Mouse (Mus musculus) embryonic facial prominence, embryonic 15.5 days (tissue): ENCODE measurements around the gene Epb41l2. TPM values are rescaled to one million over a fixed set of nuclear protein-coding genes. Genes with fewer than 3 reads are reported as not detected.

Experiments
- ATAC-seq: fragments of 200-750 bp; cut with Nextera tagmentation; 2 replicates; pipeline ENCODE4 v1.8.0; 2017; ENCODE audit warnings: low read depth, moderate TSS enrichment; ENCODE audit not compliant: insufficient number of reproducible peaks, low FRiP score, low TSS enrichment
- H3K27ac ChIP-seq: fragments of 300-500 bp; sonication (generic); replicated peaks from 2 replicates; pipeline ENCODE4 v1.5.1; 2015; ENCODE audit warnings: mild to moderate bottlenecking, inconsistent platforms
- H3K27me3 ChIP-seq: fragments of 300-500 bp; sonication (generic); 2 replicates; pipeline ENCODE4 v1.6.1; 2015; ENCODE audit warnings: inconsistent platforms
- H3K36me3 ChIP-seq: fragments of 300-500 bp; sonication (generic); 2 replicates; pipeline ENCODE4 v1.6.1; 2015; ENCODE audit warnings: mild to moderate bottlenecking, inconsistent platforms
- H3K4me1 ChIP-seq: fragments of 300-500 bp; sonication (generic); 2 replicates; pipeline ENCODE4 v1.6.1; 2015; ENCODE audit warnings: inconsistent platforms
- H3K4me2 ChIP-seq: fragments of 300-500 bp; sonication (generic); replicated peaks from 2 replicates; pipeline ENCODE4 v1.6.1; 2015; ENCODE audit warnings: mild to moderate bottlenecking, inconsistent platforms
- H3K4me3 ChIP-seq: fragments of 300-500 bp; sonication (generic); replicated peaks from 2 replicates; pipeline ENCODE4 v1.5.1; 2015; ENCODE audit warnings: mild to moderate bottlenecking, inconsistent platforms
- H3K9ac ChIP-seq: fragments of 300-500 bp; sonication (generic); 2 replicates; pipeline ENCODE4 v1.6.1; 2015; ENCODE audit warnings: inconsistent platforms
- H3K9me3 ChIP-seq: fragments of 300-500 bp; sonication (generic); replicated peaks from 2 replicates; pipeline ENCODE4 v1.6.1; 2016; ENCODE audit warnings: inconsistent platforms
- WGBS: fragments of 180-500 bp; shearing (Covaris S2); methylation state at CpG from one replicate; pipeline ENCODE4 v1.1.7; 2015; 5-methylcytosine and 5-hydroxymethylcytosine counted together
- polyA plus RNA-seq: library from polyadenylated mRNA; unstranded; fragments of >200 nt; fragmentation: Nextera tagmentation; extraction: Ambion mirVana; gene quantifications from 2 replicates; pipeline ENCODE4 v1.2.1, GENCODE M21; 2015

Epb41l2 gene
- polyA plus RNA-seq, 1 experiment from 2014 or later: 78.9 TPM

GRCm38 (mm10) chr10:25426814-25427213, 67.2 kb downstream of the Epb41l2 start:
- H3K36me3 ChIP-seq: no peaks in the 10 kb centered on the region
- 26% methylated on average over 4 of the region's 4 CpGs for WGBS
- H3K4me1 ChIP-seq: peaks cover 26% of the 10 kb centered on the region
- H3K9me3 ChIP-seq: no peaks in the 10 kb centered on the region
- H3K4me2 ChIP-seq: no peak overlapping the region
- no peak overlapping the region for H3K27ac ChIP-seq
- no peak for ATAC-seq
- H3K4me3 ChIP-seq: no peak overlapping the region
- H3K27me3 ChIP-seq: no peaks in the 10 kb centered on the region
- H3K9ac ChIP-seq: no peak overlapping the region

DNA sequence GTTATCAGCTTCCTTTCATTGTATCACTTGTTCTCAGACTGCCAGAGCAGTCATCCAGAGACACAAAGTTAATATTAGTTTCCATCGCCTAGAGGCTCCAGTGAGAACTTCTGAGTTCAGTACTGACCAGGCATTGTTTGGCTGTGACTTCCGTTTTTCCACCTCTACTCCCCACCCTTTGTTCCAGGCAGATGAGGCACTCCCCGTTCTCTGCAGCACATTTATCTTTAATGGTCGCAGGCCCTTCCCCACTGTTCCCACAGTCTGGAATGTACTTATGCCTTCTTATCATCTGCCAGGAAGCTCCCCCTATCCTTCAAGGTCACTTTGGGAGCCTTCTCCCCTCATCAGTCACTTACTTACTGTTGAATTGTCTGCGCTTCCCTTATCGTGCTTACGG, 67.9 kb downstream of the Epb41l2 start:
- H3K4me1 ChIP-seq: peaks cover 33% of the 10 kb centered on the region
- H3K9ac ChIP-seq: no peak overlapping the region
- 64% methylated on average over 7 of the region's 7 CpGs for WGBS
- H3K4me3 ChIP-seq: no peak overlapping the region
- H3K9me3 ChIP-seq: no peaks in the 10 kb centered on the region
- H3K4me2 ChIP-seq: no peak overlapping the region
- no peak for ATAC-seq
- no peaks in the 10 kb centered on the region for H3K36me3 ChIP-seq
- H3K27me3 ChIP-seq: no peaks in the 10 kb centered on the region
- H3K27ac ChIP-seq: 0 out of 2 replicates have a peak overlapping the region, but pooled peaks have one; percentile 25

GRCm38 (mm10) chr10:25428658-25429057, 69.1 kb downstream of the Epb41l2 start:
- no peak for ATAC-seq
- no peaks in the 10 kb centered on the region for H3K9me3 ChIP-seq
- H3K4me1 ChIP-seq: peaks cover 41% of the 10 kb centered on the region
- no peak overlapping the region for H3K27ac ChIP-seq
- H3K4me2 ChIP-seq: no peak overlapping the region
- H3K9ac ChIP-seq: no peak overlapping the region
- H3K36me3 ChIP-seq: no peaks in the 10 kb centered on the region
- H3K4me3 ChIP-seq: no peak overlapping the region
- H3K27me3 ChIP-seq: no peaks in the 10 kb centered on the region
- WGBS: 91% methylated on average over 5 of the region's 5 CpGs

- Histone ChIP-seq H3K27ac (no peak overlapping the region), H3K9me3 (no peaks in the 10 kb centered on the region), H3K4me2 (no peak overlapping the region), H3K36me3 (no peaks in the 10 kb centered on the region), H3K4me3 (no peak overlapping the region), H3K27me3 (no peaks in the 10 kb centered on the region), H3K9ac (no peak overlapping the region), H3K4me1 (peaks cover 44% of the 10 kb centered on the region)
- no peak for ATAC-seq
- WGBS: 84% methylated on average over 4 of the region's 4 CpGs
Measured at GRCm38 (mm10) chr10:25429346-25429745, 69.7 kb downstream of the Epb41l2 start.

GRCm38 (mm10) chr10:25430862-25431261, 71.3 kb downstream of the Epb41l2 start:
- H3K27me3 ChIP-seq: no peaks in the 10 kb centered on the region
- peak overlapping the region; percentile 48; the same call in 1 of the 2 replicates for H3K27ac ChIP-seq
- no peaks in the 10 kb centered on the region for H3K36me3 ChIP-seq
- H3K4me3 ChIP-seq: no peak overlapping the region
- H3K4me1 ChIP-seq: peaks cover 48% of the 10 kb centered on the region
- no peak overlapping the region for H3K9ac ChIP-seq
- ATAC-seq: no peak
- WGBS: 27% methylated on average over 6 of the region's 6 CpGs
- no peaks in the 10 kb centered on the region for H3K9me3 ChIP-seq
- H3K4me2 ChIP-seq: no peak overlapping the region

GRCm38 (mm10) chr10:25432351-25432750, 72.8 kb downstream of the Epb41l2 start:
- Histone ChIP-seq H3K9me3 (no peaks in the 10 kb centered on the region), H3K36me3 (no peaks in the 10 kb centered on the region), H3K27ac (peak overlapping the region; percentile 63), H3K4me2 (no peak overlapping the region), H3K9ac (no peak overlapping the region), H3K27me3 (no peaks in the 10 kb centered on the region), H3K4me3 (no peak overlapping the region), H3K4me1 (peaks cover 45% of the 10 kb centered on the region)
- no peak for ATAC-seq
- WGBS: 53% methylated on average over 10 of the region's 10 CpGs

- Histone ChIP-seq H3K4me3 (no peak overlapping the region), H3K9me3 (no peaks in the 10 kb centered on the region), H3K36me3 (no peaks in the 10 kb centered on the region), H3K27ac (no peak overlapping the region), H3K4me2 (no peak overlapping the region), H3K9ac (no peak overlapping the region), H3K27me3 (no peaks in the 10 kb centered on the region), H3K4me1 (peaks cover 45% of the 10 kb centered on the region)
- WGBS: 52% methylated on average over 5 of the region's 5 CpGs
- no peak for ATAC-seq
Measured at GRCm38 (mm10) chr10:25432938-25433337, 73.3 kb downstream of the Epb41l2 start.

GRCm38 (mm10) chr10:25433524-25433923, 73.9 kb downstream of the Epb41l2 start:
- Histone ChIP-seq H3K9me3 (no peaks in the 10 kb centered on the region), H3K36me3 (no peaks in the 10 kb centered on the region), H3K27me3 (no peaks in the 10 kb centered on the region), H3K4me3 (no peak overlapping the region), H3K27ac (no peak overlapping the region; the same call in 1 of the 2 replicates), H3K9ac (no peak overlapping the region), H3K4me1 (peaks cover 45% of the 10 kb centered on the region), H3K4me2 (no peak overlapping the region)
- ATAC-seq: no peak
- WGBS: 24% methylated on average over 3 of the region's 3 CpGs

- 0 out of 2 replicates have a peak overlapping the region, but pooled peaks have one; percentile 39 for H3K27ac ChIP-seq
- no peak overlapping the region for H3K4me3 ChIP-seq
- WGBS: 58% methylated on average over 13 of the region's 13 CpGs
- H3K4me2 ChIP-seq: no peak overlapping the region
- no peak for ATAC-seq
- no peak overlapping the region for H3K9ac ChIP-seq
- H3K27me3 ChIP-seq: no peaks in the 10 kb centered on the region
- no peaks in the 10 kb centered on the region for H3K9me3 ChIP-seq
- peaks cover 42% of the 10 kb centered on the region for H3K4me1 ChIP-seq
- no peaks in the 10 kb centered on the region for H3K36me3 ChIP-seq
Measured at GRCm38 (mm10) chr10:25434358-25435044, 74.9 kb downstream of the Epb41l2 start.

DNA sequence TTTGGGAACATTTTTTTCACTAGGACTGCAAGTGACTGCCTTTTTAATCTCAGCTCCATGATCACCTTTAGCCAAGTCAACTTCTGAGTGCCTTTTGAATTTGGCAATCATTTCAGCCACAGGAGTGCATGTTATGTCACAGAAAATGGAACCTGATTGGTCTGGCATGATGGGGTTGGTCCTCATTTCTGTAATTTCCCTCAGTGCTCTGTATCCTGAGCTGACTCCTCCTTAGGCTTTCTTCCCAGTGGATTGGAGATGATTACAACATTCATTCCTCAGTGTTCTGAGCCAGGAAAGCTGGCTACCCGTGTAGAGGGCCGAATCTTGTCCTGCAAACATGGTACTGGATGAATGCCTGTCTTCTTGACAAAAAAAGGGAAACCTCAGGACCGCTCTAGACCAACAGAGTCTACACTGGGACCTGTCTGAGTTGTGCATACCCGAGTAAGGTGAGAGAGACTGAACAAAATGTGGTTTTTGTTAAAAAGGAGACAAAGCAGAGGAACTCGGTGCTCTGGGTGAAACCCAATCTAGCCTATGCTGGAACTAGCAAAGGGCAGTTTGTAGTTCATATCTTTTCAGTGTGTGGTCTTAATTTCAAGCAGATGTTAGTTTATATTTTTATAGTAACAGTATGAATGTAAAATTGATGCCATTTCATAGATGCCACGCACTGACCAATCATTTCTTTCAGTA, 77.3 kb downstream of the Epb41l2 start:
- Histone ChIP-seq H3K4me1 (peaks cover 31% of the 10 kb centered on the region), H3K9me3 (no peaks in the 10 kb centered on the region), H3K27me3 (no peaks in the 10 kb centered on the region), H3K4me3 (no peak overlapping the region), H3K4me2 (no peak overlapping the region), H3K27ac (peak overlapping the region; percentile 13), H3K36me3 (no peaks in the 10 kb centered on the region), H3K9ac (no peak overlapping the region)
- no peak for ATAC-seq
- WGBS: 29% methylated on average over 6 of the region's 6 CpGs

- Histone ChIP-seq H3K27me3 (no peaks in the 10 kb centered on the region), H3K27ac (0 out of 2 replicates have a peak overlapping the region, but pooled peaks have one; percentile 13), H3K9ac (no peak overlapping the region), H3K4me3 (no peak overlapping the region), H3K4me2 (no peak overlapping the region), H3K9me3 (no peaks in the 10 kb centered on the region), H3K4me1 (peaks cover 22% of the 10 kb centered on the region), H3K36me3 (no peaks in the 10 kb centered on the region)
- ATAC-seq: no peak
- WGBS: 78% methylated on average over 6 of the region's 6 CpGs
Measured at GRCm38 (mm10) chr10:25437586-25438298, 78.1 kb downstream of the Epb41l2 start.
